Mouse (Mus musculus) stomach, postnatal 0 days (tissue): ENCODE data around the gene Trmt11. TPM values are rescaled to one million over a fixed set of nuclear protein-coding genes. Genes with fewer than 3 reads are reported as not detected.

Source experiments
- ATAC-seq: fragments of 200-750 bp; cut with Nextera tagmentation; 2 replicates; pipeline ENCODE4 v1.8.0; 2017; ENCODE audit not compliant: low FRiP score, low TSS enrichment
- DNase-seq: peaks from one replicate; pipeline ENCODE4 v3.0.0-alpha.2; 2016; ENCODE audit warnings: low spot score
- H3K27ac ChIP-seq: fragments of 300-500 bp; sonication (generic); replicated peaks from 2 replicates; pipeline ENCODE4 v1.5.1; 2014; ENCODE audit warnings: mild to moderate bottlenecking, control low read depth
- H3K27me3 ChIP-seq: fragments of 300-500 bp; sonication (generic); 2 replicates; pipeline ENCODE4 v1.6.1; 2014; ENCODE audit warnings: low read length; ENCODE audit not compliant: control insufficient read depth, insufficient read depth
- H3K36me3 ChIP-seq: fragments of 300-500 bp; sonication (generic); 2 replicates; pipeline ENCODE4 v1.6.1; 2014; ENCODE audit warnings: low read length, mixed read lengths; ENCODE audit not compliant: control insufficient read depth, insufficient read depth
- H3K4me1 ChIP-seq: fragments of 300-500 bp; sonication (generic); replicated peaks from 2 replicates; pipeline ENCODE4 v1.6.1; 2014; ENCODE audit warnings: antibody characterized with exemption; ENCODE audit not compliant: control insufficient read depth, insufficient read depth
- H3K4me2 ChIP-seq: fragments of 300-500 bp; sonication (generic); replicated peaks from 2 replicates; pipeline ENCODE4 v1.6.1; 2014; ENCODE audit warnings: low read depth, mild to moderate bottlenecking, control low read depth, moderate library complexity
- H3K4me3 ChIP-seq: fragments of 300-500 bp; sonication (generic); 2 replicates; pipeline ENCODE4 v1.5.1; 2014; ENCODE audit warnings: low read depth, low read length, control low read depth
- H3K9ac ChIP-seq: fragments of 300-500 bp; sonication (generic); 2 replicates; pipeline ENCODE4 v1.6.1; 2014; ENCODE audit warnings: mild to moderate bottlenecking, low read length, control low read depth, mixed read lengths
- H3K9me3 ChIP-seq: fragments of 300-500 bp; sonication (generic); 2 replicates; pipeline ENCODE4 v1.6.1; 2016; ENCODE audit warnings: low read length; ENCODE audit not compliant: control insufficient read depth
- CTCF ChIP-seq: IDR thresholded peaks from 2 replicates; pipeline ENCODE4 v1.5.1; 2016; ENCODE audit warnings: antibody characterized with exemption, low read depth, mild to moderate bottlenecking, moderate library complexity
- EP300 ChIP-seq: optimal IDR thresholded peaks from 2 replicates; pipeline ENCODE3; 2016; ENCODE audit warnings: antibody characterized with exemption
- WGBS: fragments of 180-500 bp; shearing (Covaris S2); extraction: QIAGEN DNeasy Blood & Tissue Kit; methylation state at CpG from one replicate; pipeline ENCODE4 v1.1.7; 2014; 5-methylcytosine and 5-hydroxymethylcytosine counted together
- polyA plus RNA-seq: library from polyadenylated mRNA; unstranded; fragments of >200 nt; fragmentation: Nextera tagmentation; extraction: Ambion mirVana; gene quantifications from 2 replicates; pipeline ENCODE4 v1.2.1, GENCODE M21; 2015

Trmt11 gene
- polyA plus RNA-seq, 1 experiment from 2014 or later: 15.1 TPM

DNA sequence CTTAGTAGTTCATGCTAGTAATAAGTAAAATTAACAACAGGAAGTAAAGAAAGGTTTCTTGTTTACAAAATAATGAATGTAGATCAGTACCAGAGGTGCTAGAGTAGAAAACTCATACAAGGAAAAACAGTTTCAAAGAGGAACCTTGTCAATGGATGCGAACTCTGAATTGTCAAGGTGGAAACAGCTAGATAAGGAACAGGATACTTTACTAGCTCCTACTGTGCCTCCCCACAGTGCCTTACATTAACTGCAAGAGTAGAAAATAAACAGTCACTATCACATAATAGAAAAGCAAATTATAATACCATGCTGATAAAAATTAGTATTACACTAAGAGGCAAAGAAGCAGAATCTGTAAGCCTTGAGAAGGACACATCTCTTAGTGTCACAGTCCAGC, 14.9 kb downstream of the Trmt11 start:
- no peak for ATAC-seq

DNA sequence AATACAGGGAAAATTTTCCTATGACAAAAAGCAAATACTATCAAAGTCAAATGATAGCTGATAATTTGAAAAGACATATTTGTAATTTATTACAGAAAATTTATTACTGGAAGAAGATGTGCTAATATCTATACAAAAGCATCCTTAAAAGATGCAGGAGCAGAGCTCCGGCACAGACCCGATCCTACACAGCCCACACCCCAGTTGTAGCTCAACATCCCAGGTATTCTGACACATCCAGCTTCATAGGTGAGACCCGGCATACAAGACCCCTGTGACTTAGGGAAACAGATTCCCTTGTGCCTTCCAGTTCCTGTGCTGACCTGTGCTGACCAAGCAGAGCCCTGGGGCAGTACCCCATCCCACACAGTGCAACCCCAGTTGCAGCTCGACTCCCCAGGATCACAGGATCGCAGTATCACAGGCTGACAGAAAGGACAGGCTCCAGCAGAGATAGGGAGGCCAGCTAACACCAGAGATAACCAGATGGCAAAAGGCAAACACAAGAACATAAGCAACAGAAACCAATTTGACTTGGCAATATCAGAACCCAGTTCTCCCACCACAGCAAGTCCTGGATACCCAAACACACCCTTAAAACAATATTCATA, 22.8 kb downstream of the Trmt11 start:
- no peaks in the 10 kb centered on the region for H3K4me1 ChIP-seq
- H3K9ac ChIP-seq: no peak overlapping the region
- DNase-seq (no peak), ATAC-seq (no peak)
- no peaks in the 10 kb centered on the region for H3K27me3 ChIP-seq
- 92% methylated on average over 5 of the region's 5 CpGs for WGBS
- no peak overlapping the region for H3K27ac ChIP-seq
- H3K36me3 ChIP-seq: no peaks in the 10 kb centered on the region
- H3K4me3 ChIP-seq: no peak overlapping the region
- TF ChIP-seq CTCF: no peak
- no peak overlapping the region for H3K4me2 ChIP-seq
- H3K9me3 ChIP-seq: no peaks in the 10 kb centered on the region

More for the DNA sequence above, 14.9 kb downstream of the Trmt11 start:
- H3K36me3 ChIP-seq: no peaks in the 10 kb centered on the region
- H3K4me3 ChIP-seq: no peak overlapping the region
- WGBS: 94% methylated on average over 1 of the region's 1 CpGs
- H3K4me1 ChIP-seq: no peaks in the 10 kb centered on the region
- DNase-seq: no peak
- no peak overlapping the region for H3K4me2 ChIP-seq
- no peak overlapping the region for H3K9ac ChIP-seq
- no peaks in the 10 kb centered on the region for H3K9me3 ChIP-seq
- no peaks in the 10 kb centered on the region for H3K27me3 ChIP-seq
- no peak overlapping the region for H3K27ac ChIP-seq
- TF ChIP-seq CTCF (no peak), EP300 (no peak)

- no peak overlapping the region for H3K4me2 ChIP-seq
Measured at GRCm38 (mm10) chr10:30566364-30566763, 34.2 kb downstream of the Trmt11 start.

GRCm38 (mm10) chr10:30564651-30565050, 35.9 kb downstream of the Trmt11 start:
- Histone ChIP-seq H3K9me3 (no peaks in the 10 kb centered on the region), H3K9ac (no peak overlapping the region), H3K36me3 (peaks cover 9% of the 10 kb centered on the region; the same call in 1 of the 2 replicates), H3K27ac (no peak overlapping the region), H3K4me3 (no peak overlapping the region), H3K27me3 (no peaks in the 10 kb centered on the region), H3K4me1 (no peaks in the 10 kb centered on the region), H3K4me2 (no peak overlapping the region)
- ATAC-seq (no peak), DNase-seq (no peak)
- 90% methylated on average over 3 of the region's 3 CpGs for WGBS
- TF ChIP-seq CTCF (no peak), EP300 (no peak)

More at GRCm38 (mm10) chr10:30566364-30566763, 34.2 kb downstream of the Trmt11 start:
- Histone ChIP-seq H3K27me3 (no peaks in the 10 kb centered on the region), H3K27ac (no peak overlapping the region), H3K4me3 (no peak overlapping the region), H3K9ac (no peak overlapping the region), H3K36me3 (peaks cover 6% of the 10 kb centered on the region; the same call in 1 of the 2 replicates), H3K4me1 (no peaks in the 10 kb centered on the region), H3K9me3 (no peaks in the 10 kb centered on the region)
- ATAC-seq (no peak), DNase-seq (no peak)
- TF ChIP-seq EP300 (no peak), CTCF (no peak)

DNA sequence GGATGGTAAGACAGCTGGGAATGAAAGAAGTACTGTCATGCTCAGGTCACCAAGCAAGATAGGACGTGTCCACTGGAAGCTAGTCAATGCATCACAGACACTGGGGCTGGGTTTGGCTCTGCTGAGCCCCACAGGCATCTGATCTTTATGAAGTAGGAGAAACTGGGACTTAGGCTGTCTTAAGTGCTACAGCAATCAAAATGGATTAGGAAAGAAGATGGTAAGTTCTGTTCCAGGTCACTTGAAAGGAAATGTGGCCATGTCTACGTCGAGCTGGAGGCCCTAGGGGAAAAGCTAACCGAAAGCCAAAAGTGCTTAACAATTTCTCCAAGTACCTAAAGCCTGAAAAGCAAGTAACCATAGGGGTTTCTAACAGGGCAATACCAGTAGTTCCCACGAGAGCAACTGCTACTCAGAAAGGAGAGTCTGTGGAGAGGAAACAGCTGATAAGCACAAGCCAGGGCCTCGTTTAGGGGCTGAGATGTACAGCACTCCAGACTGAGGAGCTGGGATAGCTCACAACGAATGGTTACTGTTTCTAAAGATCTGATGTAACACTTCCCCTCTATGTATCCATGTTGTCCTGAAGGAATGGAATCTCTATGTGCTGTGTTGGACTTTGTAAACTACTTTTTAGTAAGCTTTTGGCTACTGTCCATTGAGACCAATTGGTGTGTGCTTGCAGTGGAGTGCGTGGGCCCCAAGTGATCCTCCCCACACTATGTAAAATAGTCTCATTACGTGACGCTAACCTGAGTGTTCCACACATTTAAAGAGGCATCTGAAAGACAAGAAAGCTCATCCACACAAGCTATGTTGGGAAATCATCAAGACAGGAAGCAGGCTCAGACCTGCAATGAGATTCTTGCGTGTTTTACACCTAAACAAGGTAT, 44.6 kb downstream of the Trmt11 start:
- H3K9ac ChIP-seq: no peak overlapping the region
- H3K4me1 ChIP-seq: no peaks in the 10 kb centered on the region
- no peak overlapping the region for H3K4me3 ChIP-seq
- no peak overlapping the region for H3K4me2 ChIP-seq
- TF ChIP-seq CTCF (no peak), EP300 (no peak)
- peaks cover 12% of the 10 kb centered on the region for H3K36me3 ChIP-seq
- ATAC-seq (no peak), DNase-seq (no peak)
- H3K27me3 ChIP-seq: no peaks in the 10 kb centered on the region
- no peak overlapping the region for H3K27ac ChIP-seq
- WGBS: 90% methylated on average over 11 of the region's 11 CpGs
- no peaks in the 10 kb centered on the region for H3K9me3 ChIP-seq

GRCm38 (mm10) chr10:30552377-30552776, 48.2 kb downstream of the Trmt11 start:
- no peak for ATAC-seq
- TF ChIP-seq CTCF: no peak
- TF ChIP-seq EP300: no peak
- no peak overlapping the region for H3K4me2 ChIP-seq

More at GRCm38 (mm10) chr10:30552377-30552776, 48.2 kb downstream of the Trmt11 start:
- 96% methylated on average over 1 of the region's 1 CpGs for WGBS
- Histone ChIP-seq H3K9me3 (no peaks in the 10 kb centered on the region), H3K27ac (no peak overlapping the region), H3K36me3 (peaks cover 8% of the 10 kb centered on the region; the same call in 1 of the 2 replicates), H3K9ac (no peak overlapping the region), H3K27me3 (no peaks in the 10 kb centered on the region), H3K4me3 (no peak overlapping the region), H3K4me1 (no peaks in the 10 kb centered on the region)
- DNase-seq: no peak
